Mouse (Mus musculus): ENCODE measurements at regions not wholly inside any gene's neighbourhood (a gene's known extent, or its start where the extent isn't known, plus 50 kb on each side); places are given as distances from the start of the nearest gene placed in this dataset. TPM values are rescaled to one million over a fixed set of nuclear protein-coding genes. Genes with fewer than 3 reads are reported as not detected.

Small RNA genes lying in the stretch of these regions (microRNA-seq; reads per million reads assigned to microRNA genes)
- gene Gm24979: not detected
